Mouse (Mus musculus) heart, adult 18-20 months (tissue): ENCODE measurements around the gene Serpina3c. TPM values are rescaled to one million over a fixed set of nuclear protein-coding genes. Genes with fewer than 3 reads are reported as not detected.
"Not testable (repeated sequence)": the region's sequence is repeated elsewhere in the genome, so short reads cannot be mapped to it uniquely, and the experiment has no call there.

ENCODE experiments used
- DNase-seq, 2 experiments: peaks; one replicate each; pipeline ENCODE4 v3.0.0; 2021 to 2022; ENCODE audit warnings: mixed read lengths in 1 of 2
- total RNA-seq, 2 experiments: library from RNA; stranded (reverse); gene quantifications; 2 replicates each; pipeline ENCODE4 v1.2.3; 2021

Gene Serpina3c
- total RNA-seq, 2 experiments from 2014 or later = 0.79 to 1.2 TPM

DNA sequence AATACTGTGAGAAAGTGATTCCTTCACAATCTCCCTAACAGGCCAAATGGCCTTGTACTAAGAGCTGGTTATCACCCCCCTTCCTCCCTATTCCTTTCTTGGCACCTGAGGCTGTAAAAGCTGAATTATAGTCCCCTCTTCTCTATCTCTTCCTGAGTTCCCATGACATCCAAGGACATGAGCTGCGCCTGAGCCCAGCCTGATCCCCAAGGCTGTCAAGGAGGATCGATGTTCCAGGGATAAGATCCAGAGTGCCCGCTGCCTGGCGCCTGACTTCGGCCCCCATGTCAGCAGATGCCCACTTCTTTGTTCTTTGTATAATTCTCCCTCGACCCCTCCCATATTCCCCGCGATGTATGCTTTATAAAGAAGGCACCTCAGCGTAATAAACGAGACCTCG lies 41.3 kb downstream of the Serpina3c start, which contains the start of gene Serpina3a:
Gene Serpina3a (plus strand): TSS at position 392 of the 400 bp plus-strand sequence.
- DNase-seq = not testable (repeated sequence)

DNA sequence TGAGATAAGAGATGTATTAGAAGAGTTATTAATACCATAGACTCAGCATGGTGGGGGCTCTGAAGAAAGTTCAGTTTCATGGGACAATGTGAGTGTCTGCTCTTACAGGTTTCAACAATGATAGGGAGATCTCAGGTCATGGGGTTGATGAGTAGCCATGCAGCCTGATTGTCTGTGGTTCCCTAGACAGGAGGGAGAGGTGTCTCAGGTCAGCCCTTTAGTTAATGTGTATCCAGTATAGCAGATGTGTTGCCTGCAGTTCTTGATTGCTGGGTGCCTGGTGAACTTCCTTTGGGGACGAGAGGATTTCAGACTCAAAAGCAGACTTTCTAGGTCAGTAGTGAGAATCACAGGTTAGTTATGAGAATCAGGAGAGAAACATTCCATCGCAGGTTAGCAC lies 45.2 kb downstream of the Serpina3c start:
- no peak for DNase-seq

DNA sequence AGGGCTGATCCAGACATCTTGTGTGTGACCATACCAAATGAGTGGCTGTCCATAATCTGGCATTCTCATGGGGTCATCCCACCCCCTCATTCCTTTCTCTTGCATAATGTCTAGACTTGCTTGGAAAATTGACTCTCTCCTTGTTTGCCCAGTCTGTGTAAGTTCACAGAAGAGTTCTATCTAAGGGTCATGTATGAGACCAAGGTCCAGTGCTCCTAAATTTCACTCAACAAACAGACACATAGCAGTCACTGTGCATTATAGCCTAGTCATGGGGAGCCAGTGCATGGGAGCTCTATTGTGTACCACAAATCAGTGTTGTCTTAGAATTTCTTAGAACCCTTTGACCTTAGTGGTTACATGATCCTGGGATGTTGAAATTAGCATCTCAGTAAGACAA lies 46.8 kb downstream of the Serpina3c start:
- DNase-seq = no peak

DNA sequence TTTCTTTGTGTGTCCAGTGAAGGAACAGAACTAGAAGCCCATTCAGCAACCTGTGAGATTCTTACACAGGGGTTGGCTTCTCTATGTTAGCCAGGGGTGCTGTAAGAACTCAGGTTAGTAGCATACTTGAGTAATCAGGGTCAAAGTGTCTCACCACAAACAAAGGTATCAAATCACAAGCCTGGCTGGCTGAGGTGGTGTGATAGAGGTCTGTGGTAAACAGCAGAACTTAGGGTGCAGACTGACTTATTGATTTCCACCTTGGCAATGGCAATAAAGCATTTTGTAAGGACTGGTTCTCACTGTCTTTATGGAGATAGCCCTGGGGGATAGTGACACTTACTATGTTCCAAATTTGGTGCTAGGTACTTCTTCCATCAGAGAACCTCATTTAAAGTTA lies 47.8 kb downstream of the Serpina3c start:
- DNase-seq = no peak

DNA sequence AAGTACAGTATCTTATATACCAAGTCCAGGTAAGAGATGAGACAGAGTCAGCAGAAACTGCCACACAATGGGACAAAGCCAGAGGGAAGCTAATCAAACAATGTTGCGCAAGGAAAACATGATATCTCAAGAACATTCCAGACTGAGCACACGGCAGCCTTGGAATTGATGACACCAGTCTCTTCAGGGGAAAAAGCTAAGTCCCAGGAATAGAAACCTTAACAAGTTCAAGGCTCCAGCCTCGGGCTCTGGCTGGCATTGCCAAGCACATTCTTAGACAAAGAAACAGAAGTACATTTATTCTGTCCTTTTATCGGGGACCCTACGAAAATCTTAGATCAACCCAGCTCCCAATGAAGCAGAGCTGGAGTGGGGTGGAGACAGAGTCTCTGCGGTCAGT lies 52.9 kb downstream of the Serpina3c start, which contains the start of gene Serpina5:
Gene Serpina5 (plus strand): TSS at position 346 of the 400 bp plus-strand sequence.
- no peak for DNase-seq

Other genes with a start within 250 kb of the Serpina3c start
- not detected for gene Serpina1c, start 249.0 kb downstream of the Serpina3c start, total RNA-seq
- gene Serpina1e, start 194.9 kb downstream of the Serpina3c start, total RNA-seq = 1 to 10 TPM in 1 of 2 experiments, under 1 TPM in 1; 0.30 to 1.4 TPM
- not detected for gene Serpina11, start 163.9 kb downstream of the Serpina3c start, total RNA-seq
- under 1 TPM in 1 of 2 experiments, not detected in 1; 0.10 TPM for gene Serpina9, start 140.1 kb downstream of the Serpina3c start, total RNA-seq
- under 1 TPM in 1 of 2 experiments, not detected in 1; 0.10 TPM for gene Serpina12, start 109.4 kb downstream of the Serpina3c start, total RNA-seq
- gene Serpina5, start 52.8 kb downstream of the Serpina3c start, total RNA-seq = not detected
- gene Serpina3a, start 41.1 kb downstream of the Serpina3c start, total RNA-seq = not detected
- gene Serpina3b, start 25.9 kb downstream of the Serpina3c start, total RNA-seq = not detected
- 1 to 10 TPM in 1 of 2 experiments, under 1 TPM in 1; 0.62 to 1.1 TPM for gene Serpina3f, start 60.7 kb upstream of the Serpina3c start, total RNA-seq
- 1 to 10 TPM; 4.5 to 5.0 TPM for gene Serpina3g, start 82.4 kb upstream of the Serpina3c start, total RNA-seq
- gene Serpina3i, start 109.3 kb upstream of the Serpina3c start, total RNA-seq = under 1 TPM; 0.42 to 0.49 TPM
- not detected for gene Serpina3j, start 160.7 kb upstream of the Serpina3c start, total RNA-seq
- gene Serpina3k, start 184.6 kb upstream of the Serpina3c start, total RNA-seq = not detected
- under 1 TPM; 0.17 to 0.36 TPM for gene Serpina3m, start 184.6 kb upstream of the Serpina3c start, total RNA-seq